Mouse (Mus musculus) testis, adult 2 months (tissue): Measurements from ENCODE around the gene Dnajc13.

Experiments
- CTCF ChIP-seq: fragments of 200-500 bp; IDR thresholded peaks from 2 replicates; pipeline ENCODE4 v1.5.1; 2012; ENCODE audit warnings: low read depth, mild to moderate bottlenecking, inconsistent platforms, low read length, moderate library complexity; ENCODE audit not compliant: control insufficient read depth, insufficient read depth, insufficient replicate concordance
- POLR2A ChIP-seq: fragments of 200-500 bp; IDR thresholded peaks from 2 replicates; pipeline ENCODE4 v1.6.1; 2012; ENCODE audit warnings: low read depth, mild to moderate bottlenecking, inconsistent platforms, low read length, moderate library complexity; ENCODE audit not compliant: control insufficient read depth

- TF ChIP-seq CTCF (no peak), POLR2A (no peak)
These were observed 73.1 kb downstream of the Dnajc13 start for GRCm38 (mm10) chr9:104189657-104190056.
